Mouse (Mus musculus) urinary bladder, adult 18-20 months (tissue): Measurements from ENCODE around the gene Epb41l3.

ENCODE experiments used
- DNase-seq, 2 experiments: peaks; one replicate each; pipeline ENCODE4 v3.0.0; 2022; ENCODE audit warnings: low spot score in 2 of 2, mixed read lengths in 2 of 2

Epb41l3 gene

DNA sequence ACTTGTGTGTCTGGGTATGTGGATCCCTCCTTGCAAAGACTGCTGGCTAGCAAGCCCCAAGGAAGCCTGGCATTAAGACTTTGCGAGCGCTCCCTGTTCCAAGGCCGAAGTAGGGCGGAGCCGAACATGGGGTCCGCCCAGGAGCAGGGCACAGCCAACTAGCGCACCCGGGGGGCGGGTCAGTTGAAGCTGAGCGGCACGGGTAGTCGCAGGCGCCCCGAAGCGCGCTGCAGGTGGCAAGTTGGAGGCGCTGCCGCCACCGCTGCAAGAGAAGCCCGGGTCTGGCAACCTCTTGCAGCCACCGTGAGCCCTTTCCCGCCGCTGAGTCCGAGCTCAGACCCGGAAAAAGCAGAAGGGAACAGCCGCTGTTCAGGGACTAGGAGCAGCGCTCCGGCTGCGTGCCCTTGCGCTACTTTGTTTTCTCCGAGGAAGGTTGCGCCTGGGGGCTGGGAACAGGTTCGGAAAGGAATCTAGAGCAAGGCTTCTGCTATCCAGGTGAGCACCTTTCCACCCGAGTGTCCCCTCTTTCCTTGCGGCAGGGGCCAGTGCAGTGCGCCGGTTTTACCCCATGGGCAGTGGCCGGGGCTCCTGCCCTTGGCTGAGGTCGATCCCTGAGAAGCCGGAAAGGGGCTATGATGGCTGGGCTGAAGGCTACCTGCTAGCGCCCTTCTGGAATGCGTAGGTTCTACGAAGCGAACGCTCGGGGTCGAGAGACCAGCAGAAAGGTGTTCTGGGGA lies at the start of gene Epb41l3:
Epb41l3 (plus strand) TSS at position 183 of the 737 bp plus-strand sequence.
- DNase-seq = peak; percentile 53 to 61

GRCm38 (mm10) chr17:69038760-69039675 lies 36.5 kb upstream of the Epb41l3 start:
- DNase-seq = no peak

- no peak for DNase-seq
Observed at GRCm38 (mm10) chr17:69041516-69041915, 34.0 kb upstream of the Epb41l3 start.

DNA sequence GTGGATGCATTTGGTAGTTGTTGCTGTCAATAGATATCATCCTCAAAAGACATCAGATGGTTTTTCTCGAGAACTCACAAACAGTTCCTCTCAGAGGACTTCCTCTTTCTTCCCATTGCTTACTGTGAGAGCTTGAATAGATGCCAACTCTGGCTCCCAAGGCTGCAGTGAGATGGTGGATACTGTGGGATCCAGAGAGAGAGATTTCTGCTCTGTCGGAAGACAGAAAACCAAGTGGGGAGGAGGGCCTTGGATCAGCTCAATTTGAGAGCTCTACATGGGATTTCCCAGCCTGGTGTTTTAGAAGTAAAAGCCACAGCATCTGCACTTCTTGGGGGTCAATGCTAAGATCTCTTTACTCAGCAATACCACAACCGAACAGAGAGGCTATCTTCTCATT lies 26.7 kb upstream of the Epb41l3 start:
- DNase-seq = no peak

DNA sequence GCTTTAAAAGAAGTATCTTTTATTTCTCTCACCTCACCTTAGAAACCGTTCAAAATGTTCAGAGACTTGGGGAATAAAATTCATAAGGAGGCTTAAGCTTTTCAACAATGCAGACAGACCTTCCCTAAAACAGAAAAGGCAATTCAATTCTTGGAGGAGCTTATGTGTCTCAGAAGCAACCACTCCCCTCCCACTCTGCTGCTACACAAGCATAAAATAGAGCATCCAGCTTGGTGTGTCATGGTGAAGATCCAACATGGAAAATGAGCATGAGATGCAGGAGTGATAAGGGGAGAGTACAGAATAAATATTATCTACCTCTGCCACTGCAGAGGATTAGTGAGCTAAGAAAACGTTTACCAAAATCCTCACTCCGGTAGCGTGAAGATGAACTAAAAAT lies 21.5 kb upstream of the Epb41l3 start:
- no peak for DNase-seq

GRCm38 (mm10) chr17:69059760-69060159 lies 15.7 kb upstream of the Epb41l3 start:
- DNase-seq = no peak

- no peak for DNase-seq
Observed at GRCm38 (mm10) chr17:69060388-69060787, 15.1 kb upstream of the Epb41l3 start.

DNA sequence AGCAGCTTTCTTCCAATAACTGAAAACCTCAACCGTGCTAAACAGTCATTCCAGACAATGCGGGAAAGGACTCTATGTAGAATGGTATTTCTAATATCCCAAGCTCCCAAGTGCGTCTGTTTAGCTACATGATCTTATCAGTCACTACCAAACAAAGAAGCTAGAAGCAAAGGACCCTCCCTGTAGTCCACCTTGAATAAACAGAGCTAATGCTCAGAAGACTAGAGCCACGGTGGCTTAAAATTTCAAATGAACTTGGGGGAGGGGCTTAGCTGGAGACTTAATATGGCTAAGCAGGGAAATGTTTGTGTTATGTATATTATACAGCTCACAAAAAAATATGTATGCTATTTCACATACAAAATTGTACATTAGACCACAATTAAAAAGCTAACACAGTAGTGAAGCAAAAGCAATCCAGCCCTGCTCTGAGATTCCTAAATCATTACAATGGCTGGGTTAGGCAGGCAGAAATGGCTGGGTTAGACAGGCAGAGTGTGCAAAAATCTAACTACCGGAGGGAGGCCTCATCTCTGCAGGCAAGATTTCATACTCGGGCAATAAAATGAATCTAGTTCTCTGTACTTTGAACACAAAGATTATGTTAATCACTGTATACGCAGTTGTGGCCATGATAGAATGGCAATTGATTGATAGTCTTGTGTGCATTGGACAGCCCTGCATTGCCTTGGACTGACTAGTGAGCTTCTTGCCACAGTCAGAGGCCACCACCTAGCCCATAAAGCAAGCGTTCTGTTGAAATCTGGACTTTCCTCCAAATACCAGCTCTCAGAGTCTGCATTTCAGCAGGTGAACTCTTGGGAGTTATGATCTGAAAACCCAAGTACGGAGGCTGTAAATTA lies 13.4 kb upstream of the Epb41l3 start:
- DNase-seq = no peak

DNA sequence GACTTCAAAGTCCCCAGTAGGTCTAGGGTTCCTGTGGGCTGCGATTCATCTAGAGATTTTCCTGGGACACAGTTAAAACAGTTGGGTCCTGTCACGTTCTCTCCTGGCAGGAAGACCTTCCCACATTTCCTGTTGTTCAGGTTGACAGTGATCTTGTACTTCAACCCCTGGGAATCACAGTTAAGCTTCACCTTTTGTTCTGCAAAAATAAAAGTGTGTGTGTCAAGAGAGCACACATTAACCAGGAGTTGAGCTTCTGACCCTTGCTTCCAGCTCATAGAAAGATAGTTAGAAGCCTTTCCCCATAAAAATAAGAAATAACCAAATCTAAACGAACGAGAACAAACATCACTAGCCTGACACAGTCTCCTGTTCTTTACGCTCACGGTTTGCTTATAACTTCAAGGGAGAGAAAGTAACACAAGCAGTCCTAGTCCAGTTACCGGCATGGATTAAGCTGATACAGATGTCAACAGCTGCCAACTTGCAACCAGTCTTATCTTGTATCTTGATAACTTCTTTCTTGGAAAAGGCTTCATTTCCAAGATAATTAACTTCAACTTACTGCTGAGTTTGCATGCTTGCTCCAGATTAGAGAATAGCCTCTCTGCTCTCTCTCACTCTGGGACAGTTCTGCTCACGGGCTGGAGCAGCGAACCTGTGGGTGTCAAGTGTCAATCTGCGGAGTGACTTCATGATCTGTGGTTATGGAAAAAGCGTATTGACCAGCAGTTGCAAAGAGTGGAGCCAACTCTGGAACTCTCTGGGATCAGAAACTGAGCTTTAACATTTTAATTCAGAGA lies 7.3 kb upstream of the Epb41l3 start:
- no peak for DNase-seq

DNA sequence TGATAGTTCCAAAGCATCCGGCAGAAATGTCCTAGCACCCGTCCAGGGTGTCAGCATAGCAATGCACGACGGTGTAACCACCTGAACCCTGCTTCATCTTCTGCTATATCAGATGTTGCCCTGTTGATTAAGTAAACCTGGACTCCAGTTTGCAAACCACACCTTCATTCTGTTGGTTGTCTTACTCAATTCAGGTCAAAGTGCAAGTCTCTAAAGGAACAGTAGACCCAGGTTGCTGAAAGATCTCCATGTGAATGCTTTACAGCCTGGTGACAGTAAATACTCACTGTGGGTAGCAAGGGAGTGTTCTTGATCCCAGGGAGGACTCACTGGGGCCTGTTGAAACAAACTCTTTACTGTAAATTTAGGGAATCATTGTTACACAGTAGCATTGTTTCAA lies 1.4 kb upstream of the Epb41l3 start:
- DNase-seq = no peak

DNA sequence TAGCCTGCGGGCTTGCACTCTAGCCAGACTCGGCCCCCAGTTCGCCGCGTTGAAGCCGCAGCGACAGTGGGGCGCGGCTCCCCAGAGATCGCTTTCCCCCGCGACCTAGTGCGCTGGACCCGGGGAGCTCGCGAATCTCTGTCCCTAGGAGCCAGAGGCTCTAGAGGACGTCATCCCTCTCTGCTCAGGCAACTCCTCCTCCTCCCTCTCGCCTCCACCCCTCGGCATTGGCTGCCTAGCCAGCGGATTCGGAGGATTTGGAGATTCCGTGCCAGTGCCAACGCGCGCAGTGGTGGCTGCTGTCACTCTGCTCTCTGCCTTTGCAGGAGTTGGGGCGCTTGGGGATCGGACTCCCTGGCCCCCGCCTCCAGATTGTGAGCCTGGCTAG lies 749 bp downstream of the Epb41l3 start:
- DNase-seq = peak in 1 of 2 experiments; percentile 9

DNA sequence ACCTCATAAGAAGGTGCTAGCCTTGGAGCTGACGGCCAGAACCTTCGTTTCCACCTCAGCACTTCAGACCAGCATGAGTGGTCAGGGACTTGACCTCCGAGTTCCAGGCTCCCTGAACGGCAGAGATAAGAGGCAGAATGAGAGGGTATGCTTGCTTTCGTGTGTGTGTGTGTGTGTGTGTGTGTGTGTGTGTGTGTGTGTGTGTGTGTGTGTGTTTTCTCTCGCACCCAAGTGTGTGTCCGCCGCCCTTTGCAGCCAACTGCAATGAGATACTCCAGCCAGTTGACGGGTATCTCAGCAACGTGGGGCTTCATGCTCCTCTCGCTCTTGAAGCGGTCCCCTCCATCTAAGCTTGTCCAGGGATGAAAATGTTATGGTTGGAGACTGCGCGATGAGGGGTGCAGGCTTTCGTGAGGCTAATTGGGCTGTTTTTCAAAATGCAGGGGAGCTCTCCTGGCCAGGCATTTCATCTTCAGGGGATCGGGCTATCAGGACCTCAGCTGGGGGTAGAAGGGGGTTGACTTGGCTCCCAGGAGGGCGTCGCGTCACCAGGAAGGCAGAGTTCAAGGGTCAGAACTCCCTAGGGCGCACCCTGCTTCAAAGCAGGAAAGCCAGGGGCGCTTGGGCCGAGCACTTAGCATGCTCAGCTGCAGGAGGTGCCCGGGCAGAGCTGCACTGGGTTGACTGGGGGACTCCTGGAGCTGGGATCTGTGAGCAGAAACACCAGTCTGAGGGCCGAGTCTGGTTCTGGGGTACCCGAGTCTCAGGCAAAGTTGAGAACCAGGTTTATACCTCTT lies 1.5 kb downstream of the Epb41l3 start:
- DNase-seq = no peak

DNA sequence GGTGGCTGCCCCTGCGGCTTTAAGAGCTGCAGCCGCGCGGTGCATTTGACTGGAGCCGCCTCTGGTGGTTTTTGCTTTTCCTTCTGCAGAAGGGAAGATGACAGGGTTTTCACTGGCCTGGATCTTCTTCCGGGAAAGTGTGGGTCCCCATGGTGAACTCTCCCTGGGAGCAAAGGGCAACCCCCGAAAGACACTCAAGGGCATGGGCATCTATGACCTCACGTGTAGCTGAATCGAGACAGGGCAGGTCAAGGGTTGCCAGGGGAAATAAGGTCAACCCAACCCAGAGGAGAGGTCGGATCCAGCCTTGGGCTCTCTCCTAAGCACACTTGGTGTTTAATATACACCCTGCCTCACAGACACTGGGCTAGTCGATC lies 2.0 kb downstream of the Epb41l3 start:
- DNase-seq = no peak

DNA sequence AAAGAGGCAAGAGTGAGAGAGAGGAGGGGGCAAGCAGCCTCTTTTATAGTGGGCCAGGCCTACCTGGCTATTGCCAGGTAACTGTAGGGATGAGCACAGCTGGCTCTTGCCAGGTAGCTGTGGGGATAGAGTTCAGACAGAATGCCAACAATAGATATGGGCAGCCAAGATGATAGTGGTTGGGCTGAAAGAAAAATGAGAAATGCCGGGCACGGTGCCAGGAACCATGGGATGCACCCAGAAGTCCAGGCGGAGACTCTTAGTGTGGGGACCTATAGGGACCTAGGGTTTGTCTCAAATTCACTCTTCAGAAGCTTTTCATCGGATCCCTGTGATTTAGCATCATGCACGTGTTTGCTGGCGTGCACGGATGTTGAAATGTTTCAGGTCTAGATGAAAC lies 6.8 kb downstream of the Epb41l3 start:
- no peak for DNase-seq

- DNase-seq = no peak
Observed at GRCm38 (mm10) chr17:69091618-69092017, 16.1 kb downstream of the Epb41l3 start.

DNA sequence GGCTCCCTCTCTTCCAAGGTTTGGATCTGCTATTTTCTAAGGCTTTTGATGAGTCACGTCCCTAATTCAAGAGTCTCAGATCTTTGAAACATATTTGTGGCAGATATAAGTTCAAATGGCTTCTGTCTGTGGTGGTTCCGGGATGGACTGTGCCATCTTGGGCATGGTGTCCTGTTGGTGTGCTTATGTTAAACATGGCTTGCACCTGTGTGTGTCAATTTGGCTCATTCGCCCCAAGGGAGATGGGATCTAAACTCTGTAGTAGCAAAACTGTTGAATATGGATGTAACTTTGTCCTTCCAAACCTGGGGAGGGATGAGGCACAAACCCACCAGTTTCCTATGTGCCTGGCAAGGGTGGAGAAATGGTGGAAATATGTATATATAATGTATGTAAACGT lies 21.6 kb downstream of the Epb41l3 start:
- no peak for DNase-seq

DNA sequence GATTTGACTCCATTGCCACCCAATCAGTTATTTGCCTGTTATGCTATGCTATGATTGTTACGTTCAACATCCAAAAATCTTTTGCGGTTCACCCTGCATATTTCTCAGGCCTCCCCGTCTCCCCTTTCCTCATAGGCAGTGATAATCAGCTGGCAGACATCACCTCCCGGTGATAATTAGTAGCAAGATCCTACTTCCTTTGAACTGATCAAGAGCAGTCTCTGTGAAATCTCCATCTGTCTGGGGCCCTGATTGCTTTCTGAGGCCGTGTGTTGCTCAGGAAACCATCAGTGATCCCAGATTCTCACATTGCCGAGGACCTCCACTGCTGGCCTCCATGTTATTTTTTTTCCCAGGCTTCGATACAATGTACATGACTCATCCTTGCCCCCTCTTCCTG lies 22.5 kb downstream of the Epb41l3 start:
- no peak for DNase-seq

DNA sequence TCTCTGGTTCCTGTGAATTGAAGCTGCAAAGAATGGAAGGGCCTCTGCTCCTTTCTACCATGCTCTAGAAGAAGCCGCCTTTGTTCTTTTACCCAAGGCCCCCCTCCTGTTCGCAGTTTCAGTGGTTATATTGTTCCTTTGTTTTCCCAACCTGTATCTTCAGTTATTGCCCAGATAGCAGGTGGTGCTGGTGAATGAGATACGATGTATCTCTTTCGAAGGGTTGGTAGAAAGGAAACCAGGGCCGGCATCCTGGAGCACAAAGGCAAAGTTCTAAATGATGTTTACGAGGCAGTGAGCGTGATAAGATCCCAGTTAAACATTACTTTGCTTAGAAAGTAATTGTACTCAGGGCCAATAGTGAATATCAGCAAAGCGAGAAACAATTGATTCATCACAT lies 27.8 kb downstream of the Epb41l3 start:
- DNase-seq = no peak

DNA sequence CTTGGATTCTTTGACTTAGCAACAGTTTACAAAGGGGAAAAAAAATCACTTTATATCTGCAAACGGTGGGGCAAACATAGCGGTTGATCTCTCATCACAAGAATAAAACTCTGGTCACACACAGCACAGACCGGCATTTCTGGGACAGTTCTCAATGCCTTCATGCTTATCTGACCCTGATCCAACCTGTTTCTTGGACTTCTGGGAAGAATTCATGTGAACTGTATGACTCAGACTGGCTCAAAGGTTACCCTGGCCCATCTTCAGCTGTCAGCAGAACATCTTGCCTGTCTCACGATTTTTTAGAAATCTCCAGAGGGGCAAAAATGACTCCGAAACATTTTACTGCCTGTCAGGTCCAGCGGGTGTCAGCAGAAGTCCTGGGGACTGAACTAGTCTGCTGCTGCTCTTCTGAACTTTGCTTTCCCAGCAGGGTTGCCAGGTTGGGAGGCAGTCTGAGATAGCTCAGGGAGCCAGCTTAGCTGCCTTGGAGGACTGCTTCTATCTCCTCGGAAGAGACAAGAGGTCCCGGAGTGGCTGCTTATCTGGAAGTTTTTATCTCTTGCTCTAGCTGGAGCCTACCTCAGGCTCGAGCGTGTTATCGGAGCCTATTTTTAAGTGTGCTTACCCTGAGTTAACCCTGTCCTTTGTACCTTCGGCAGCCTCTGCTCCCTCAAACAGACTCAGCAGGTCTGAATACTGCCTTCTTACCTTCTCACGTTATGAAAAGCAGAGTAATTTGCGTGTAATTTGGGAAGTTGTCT lies 29.7 kb downstream of the Epb41l3 start:
- DNase-seq = peak in 1 of 2 experiments; percentile 17
